Mouse (Mus musculus) left cerebral cortex, adult 2 months (tissue): ENCODE results near the gene Ddhd1. TPM values are rescaled to one million over a fixed set of nuclear protein-coding genes. Genes with fewer than 3 reads are reported as not detected.

ENCODE experiments used
- DNase-seq, 2 experiments: peaks; one replicate each; pipeline ENCODE4 v3.0.0; 2021 to 2022; ENCODE audit warnings: low spot score in 2 of 2, mixed read lengths in 1 of 2; ENCODE audit errors: extremely low spot score in 1 of 2
- H3K27ac ChIP-seq: fragments of 200-600 bp; 2 replicates; pipeline ENCODE4 v1.8.1; 2022
- H3K4me3 ChIP-seq: fragments of 200-600 bp; 2 replicates; pipeline ENCODE4 v1.8.1; 2022
- CTCF ChIP-seq: fragments of 200-600 bp; IDR thresholded peaks from 2 replicates; pipeline ENCODE4 v1.8.1; 2022; ENCODE audit warnings: antibody characterized with exemption, mild to moderate bottlenecking, moderate library complexity
- intact Hi-C: fragments of 180-260 bp; cut with DNase I; formaldehyde crosslinking; loops from one replicate; pipeline ENCODE4 v1.15.1; 2025
- total RNA-seq, 2 experiments: library from RNA; stranded (reverse); gene quantifications; 2 replicates each; pipeline ENCODE4 v1.2.3; 2021

The Ddhd1 gene
- total RNA-seq, 2 experiments from 2014 or later, result 79.7 to 82.8 TPM

GRCm38 (mm10) chr14:45661575-45661974, 3.6 kb upstream of the Ddhd1 start:
- no peak for DNase-seq

GRCm38 (mm10) chr14:45660315-45660714, 2.4 kb upstream of the Ddhd1 start:
- intact Hi-C loops, result no loop called here
- no peak for TF ChIP-seq CTCF
- Histone ChIP-seq H3K4me3 (no peak overlapping the region), H3K27ac (no peak overlapping the region)
- no peak for DNase-seq

More at GRCm38 (mm10) chr14:45661575-45661974, 3.6 kb upstream of the Ddhd1 start:
- Histone ChIP-seq H3K27ac (no peak overlapping the region), H3K4me3 (no peak overlapping the region)
- no peak for TF ChIP-seq CTCF
- intact Hi-C loops, result no loop called here

GRCm38 (mm10) chr14:45656831-45657640, 907 bp downstream of the Ddhd1 start:
- peak; percentile 55 to 60 for DNase-seq
- intact Hi-C loops, result no loop called here
- peak overlapping the region; percentile 85 for H3K4me3 ChIP-seq
- no peak; the same call in 1 of the 2 replicates for TF ChIP-seq CTCF
- H3K27ac ChIP-seq, result peak overlapping the region; percentile 96

GRCm38 (mm10) chr14:45654876-45655416, 3.0 kb downstream of the Ddhd1 start:
- DNase-seq, result no peak
- Histone ChIP-seq H3K27ac (peak overlapping the region; percentile 24; the same call in 1 of the 2 replicates), H3K4me3 (peak overlapping the region; percentile 85)
- intact Hi-C loops, result no loop called here
- TF ChIP-seq CTCF, result no peak

GRCm38 (mm10) chr14:45653756-45654155, 4.2 kb downstream of the Ddhd1 start:
- no peak for DNase-seq
- H3K4me3 ChIP-seq, result no peak overlapping the region
- intact Hi-C loops, result no loop called here
- no peak overlapping the region for H3K27ac ChIP-seq
- no peak for TF ChIP-seq CTCF

GRCm38 (mm10) chr14:45648999-45649818, 8.7 kb downstream of the Ddhd1 start:
- no peak overlapping the region for H3K4me3 ChIP-seq
- DNase-seq, result no peak
- no peak for TF ChIP-seq CTCF
- intact Hi-C loops, result no loop called here
- H3K27ac ChIP-seq, result peak overlapping the region; percentile 55; the same call in 1 of the 2 replicates

GRCm38 (mm10) chr14:45648144-45648543, 9.8 kb downstream of the Ddhd1 start:
- DNase-seq, result no peak
- Histone ChIP-seq H3K27ac (no peak overlapping the region), H3K4me3 (no peak overlapping the region)
- intact Hi-C loops, result no loop called here
- no peak for TF ChIP-seq CTCF

GRCm38 (mm10) chr14:45647632-45648031, 10.3 kb downstream of the Ddhd1 start:
- TF ChIP-seq CTCF, result no peak
- no peak for DNase-seq
- no peak overlapping the region for H3K27ac ChIP-seq
- H3K4me3 ChIP-seq, result no peak overlapping the region
- intact Hi-C loops, result no loop called here

- Histone ChIP-seq H3K4me3 (no peak overlapping the region), H3K27ac (no peak overlapping the region)
- intact Hi-C loops, result no loop called here
- no peak for TF ChIP-seq CTCF
- no peak for DNase-seq
These were observed 10.8 kb downstream of the Ddhd1 start for GRCm38 (mm10) chr14:45647175-45647574.

- H3K4me3 ChIP-seq, result no peak overlapping the region
- no peak for DNase-seq
- no peak overlapping the region for H3K27ac ChIP-seq
- TF ChIP-seq CTCF, result no peak
- intact Hi-C loops, result no loop called here
These were observed 13.2 kb downstream of the Ddhd1 start for GRCm38 (mm10) chr14:45644786-45645185.

- Histone ChIP-seq H3K4me3 (no peak overlapping the region; the same call in 1 of the 2 replicates), H3K27ac (peak overlapping the region; percentile 44; the same call in 1 of the 2 replicates)
- intact Hi-C loops, result no loop called here
- TF ChIP-seq CTCF, result no peak
- no peak for DNase-seq
These were observed 13.7 kb downstream of the Ddhd1 start for GRCm38 (mm10) chr14:45644202-45644601.

GRCm38 (mm10) chr14:45643461-45643860, 14.5 kb downstream of the Ddhd1 start:
- intact Hi-C loops, result no loop called here
- DNase-seq, result no peak
- Histone ChIP-seq H3K27ac (peak overlapping the region; percentile 44; the same call in 1 of the 2 replicates), H3K4me3 (peak overlapping the region; percentile 14; the same call in 1 of the 2 replicates)
- TF ChIP-seq CTCF, result no peak
